In genomic region chr6:100170711-100171348, GRCm38 (mm10) we compare ENCODE assay signal across 8 mouse cellular contexts.
DNase-seq lines count a peak whose midpoint lies in the region; ATAC-seq lines count a peak whose summit lies in the region.

No protein-coding gene starts in this region.

- peak overlapping the region; percentile 6; the same call in 1 of the 2 replicates for H3K4me3 ChIP-seq in kidney, embryonic 15.5 days (replicated peaks)
- no peak overlapping the region for H3K4me3 ChIP-seq in limb, embryonic 11.5 days (ENCODE audit: low read depth, low read length)
- peak overlapping the region; percentile 41 for H3K4me3 ChIP-seq in midbrain, embryonic 10.5 days

- no peak overlapping the region for H3K27ac ChIP-seq in kidney, embryonic 15.5 days
- H3K27ac ChIP-seq in limb, embryonic 11.5 days (replicated peaks; ENCODE audit: low read depth, low read length): no peak overlapping the region
- peak overlapping the region; percentile 53 for H3K27ac ChIP-seq in midbrain, embryonic 10.5 days (replicated peaks)

- no peak overlapping the region for H3K9ac ChIP-seq in kidney, embryonic 15.5 days
- H3K9ac ChIP-seq in limb, embryonic 11.5 days (ENCODE audit: low read length): peak overlapping the region; percentile 9

- H3K4me2 ChIP-seq in kidney, embryonic 15.5 days: peak overlapping the region; percentile 41
- peak overlapping the region; percentile 18; the same call in 1 of the 2 replicates for H3K4me2 ChIP-seq in limb, embryonic 11.5 days (ENCODE audit: low read depth, severe bottlenecking)

- H3K9me3 ChIP-seq in kidney, embryonic 15.5 days (replicated peaks): no peaks in the 10 kb centered on the region
- H3K9me3 ChIP-seq in limb, embryonic 11.5 days (ENCODE audit: control insufficient read depth, low read length): no peaks in the 10 kb centered on the region
- no peaks in the 10 kb centered on the region for H3K9me3 ChIP-seq in midbrain, embryonic 10.5 days (replicated peaks)

- peak; percentile 86 for ATAC-seq in granulocyte monocyte progenitor cell, adult 5-6 weeks (replicated peaks; ENCODE audit: poor library complexity, severe bottlenecking)
- ATAC-seq in kidney, embryonic 15.5 days (replicated peaks; ENCODE audit: low FRiP score): no peak
- no peak for ATAC-seq in limb, embryonic 11.5 days (ENCODE audit: insufficient number of reproducible peaks, low FRiP score, low TSS enrichment, low read depth)

- peak; percentile 30 for DNase-seq in adrenal gland, adult 2 months
- DNase-seq in adrenal gland, adult 18-20 months (ENCODE audit: low spot score in 2 of 2): no peak
- DNase-seq in cerebellum, postnatal 25 days: peak; percentile 58 to 68
- peak; percentile 58 for DNase-seq in limb, embryonic 11.5 days (ENCODE audit: low spot score)
- DNase-seq in midbrain, embryonic 10.5 days (ENCODE audit: low spot score): peak; percentile 41
- peak; percentile 29 for DNase-seq in thymus, postnatal 14 days

- 12% methylated on average over 22 of the region's 22 CpGs for WGBS in kidney, embryonic 15.5 days
- 4% methylated on average over 22 of the region's 22 CpGs for WGBS in limb, embryonic 11.5 days
- WGBS in midbrain, embryonic 10.5 days: 6% methylated on average over 22 of the region's 22 CpGs

- H3K27me3 ChIP-seq in kidney, embryonic 15.5 days: peaks cover 45% of the 10 kb centered on the region
- peaks cover 7% of the 10 kb centered on the region; the same call in 1 of the 2 replicates for H3K27me3 ChIP-seq in limb, embryonic 11.5 days (ENCODE audit: control insufficient read depth, insufficient read depth, low read length)
- H3K27me3 ChIP-seq in midbrain, embryonic 10.5 days (ENCODE audit: low read depth, poor library complexity, severe bottlenecking): peaks cover 79% of the 10 kb centered on the region

- no peaks in the 10 kb centered on the region for H3K36me3 ChIP-seq in kidney, embryonic 15.5 days
- no peaks in the 10 kb centered on the region for H3K36me3 ChIP-seq in limb, embryonic 11.5 days (ENCODE audit: control insufficient read depth, insufficient read depth, low read length)
- no peaks in the 10 kb centered on the region for H3K36me3 ChIP-seq in midbrain, embryonic 10.5 days

- peaks cover 14% of the 10 kb centered on the region for H3K4me1 ChIP-seq in kidney, embryonic 15.5 days
- peaks cover 9% of the 10 kb centered on the region; the same call in 1 of the 2 replicates for H3K4me1 ChIP-seq in limb, embryonic 11.5 days (ENCODE audit: control insufficient read depth, insufficient read depth, low read length)
- peaks cover 11% of the 10 kb centered on the region for H3K4me1 ChIP-seq in midbrain, embryonic 10.5 days

Comparison
In these comparisons a context has a peak if more than half of its experiments do, and no peak if none do; other contexts are left out.
1. DNase-seq: peak in adrenal gland, adult 2 months (single experiment), cerebellum, postnatal 25 days (2 of 2), limb, embryonic 11.5 days (single experiment), midbrain, embryonic 10.5 days (single experiment) and thymus, postnatal 14 days (single experiment); none in adrenal gland, adult 18-20 months (0 of 2).